Mouse (Mus musculus): Measurements from ENCODE around the gene Tmtc3. TPM values are rescaled to one million over a fixed set of nuclear protein-coding genes. Genes with fewer than 3 reads are reported as not detected.
A peak's percentile ranks its signal among the peaks of the same experiment; 100 is the strongest.
"Not testable (repeated sequence)": the region's sequence is repeated elsewhere in the genome, so short reads cannot be mapped to it uniquely, and the experiment has no call there.

The Tmtc3 gene
- total RNA-seq (2021): 22.4 and 26.8 TPM in 2 replicates
- long read RNA-seq, full-length matches to known transcripts: 4 of 8 reads
- long read RNA-seq, partial matches to known transcripts: 1 of 8 reads
- long read RNA-seq, other reads (novel, unspliced or antisense): 3 of 8 reads

- peak; percentile 91 for DNase-seq
These were observed at the start of gene Tmtc3, which contains the start of gene Cep290 for GRCm38 (mm10) chr10:100487097-100487978. Gene Tmtc3, minus strand, starts transcription at chr10:100487350. Gene Cep290, plus strand, starts transcription at chr10:100487558.

- no peak for DNase-seq
These were observed 37.6 kb upstream of the Tmtc3 start for GRCm38 (mm10) chr10:100524499-100525390.

GRCm38 (mm10) chr10:100522330-100522729, 35.2 kb upstream of the Tmtc3 start:
- DNase-seq: no peak

GRCm38 (mm10) chr10:100521617-100522016, 34.5 kb upstream of the Tmtc3 start:
- no peak for DNase-seq

GRCm38 (mm10) chr10:100508170-100508569, 21.0 kb upstream of the Tmtc3 start:
- no peak for DNase-seq

GRCm38 (mm10) chr10:100498309-100498708, 11.2 kb upstream of the Tmtc3 start:
- DNase-seq: no peak

- peak; percentile 8 for DNase-seq
These were observed 4.8 kb upstream of the Tmtc3 start for GRCm38 (mm10) chr10:100491916-100492315.

- DNase-seq: no peak
These were observed 451 bp downstream of the Tmtc3 start for GRCm38 (mm10) chr10:100486701-100487096.

GRCm38 (mm10) chr10:100479538-100479937, 7.6 kb downstream of the Tmtc3 start:
- no peak for DNase-seq

GRCm38 (mm10) chr10:100475040-100475439, 12.1 kb downstream of the Tmtc3 start:
- no peak for DNase-seq

GRCm38 (mm10) chr10:100460515-100460914, 26.6 kb downstream of the Tmtc3 start:
- no peak for DNase-seq

- DNase-seq: no peak
These were observed 37.8 kb downstream of the Tmtc3 start for GRCm38 (mm10) chr10:100449394-100449793.

GRCm38 (mm10) chr10:100427592-100427991, 59.6 kb downstream of the Tmtc3 start:
- DNase-seq: no peak

- DNase-seq: peak; percentile 4
These were observed 71.6 kb downstream of the Tmtc3 start for GRCm38 (mm10) chr10:100415566-100415965.

- DNase-seq: not testable (repeated sequence)
These were observed 84.8 kb downstream of the Tmtc3 start for GRCm38 (mm10) chr10:100402301-100402700.

Other genes starting within 250 kb of the Tmtc3 start
- not detected in 2 replicates for gene Gm4301, start 151.7 kb downstream of the Tmtc3 start, total RNA-seq (2021)
- gene Gm4302, start 146.5 kb downstream of the Tmtc3 start, total RNA-seq (2021): not detected in 2 replicates
- gene Gm4303, start 141.4 kb downstream of the Tmtc3 start, total RNA-seq (2021): not detected in 2 replicates
- not detected in 2 replicates for gene Gm4305, start 136.3 kb downstream of the Tmtc3 start, total RNA-seq (2021)
- not detected in 2 replicates for gene Gm4307, start 126.0 kb downstream of the Tmtc3 start, total RNA-seq (2021)
- gene Gm4312, start 104.8 kb downstream of the Tmtc3 start, total RNA-seq (2021): not detected in 2 replicates
- gene Cep290, start 208 bp upstream of the Tmtc3 start, total RNA-seq (2021): 14.0 and 14.2 TPM in 2 replicates
- 9.7 and 19.1 TPM in 2 replicates for gene 4930430F08Rik, start 103.1 kb upstream of the Tmtc3 start, total RNA-seq (2021)
- gene 1700017N19Rik, start 103.1 kb upstream of the Tmtc3 start, total RNA-seq (2021): not detected in 2 replicates

All from adrenal gland, postnatal 25 days (tissue).